Mouse (Mus musculus) olfactory bulb, adult 2 months (tissue): ENCODE results near the gene Il10.

Experiments used
- CTCF ChIP-seq: fragments of 200-500 bp; IDR thresholded peaks from 2 replicates; pipeline ENCODE4 v1.5.1; 2012; ENCODE audit warnings: low read depth, mild to moderate bottlenecking, low read length, moderate library complexity; ENCODE audit not compliant: insufficient read depth
- POLR2A ChIP-seq: fragments of 200-500 bp; IDR thresholded peaks from 2 replicates; pipeline ENCODE4 v1.6.1; 2012; ENCODE audit warnings: mild to moderate bottlenecking, low read depth, low read length, moderate library complexity; ENCODE audit not compliant: insufficient read depth

- no peak for TF ChIP-seq CTCF
- TF ChIP-seq POLR2A, result no peak
These were observed 19.3 kb upstream of the Il10 start for GRCm38 (mm10) chr1:131000296-131000695.
